Mouse (Mus musculus): Measurements from ENCODE around the gene Supt4a. TPM values are rescaled to one million over a fixed set of nuclear protein-coding genes. Genes with fewer than 3 reads are reported as not detected.

The Supt4a gene
- polyA plus RNA-seq, 1 experiment: 62.2 TPM

DNA sequence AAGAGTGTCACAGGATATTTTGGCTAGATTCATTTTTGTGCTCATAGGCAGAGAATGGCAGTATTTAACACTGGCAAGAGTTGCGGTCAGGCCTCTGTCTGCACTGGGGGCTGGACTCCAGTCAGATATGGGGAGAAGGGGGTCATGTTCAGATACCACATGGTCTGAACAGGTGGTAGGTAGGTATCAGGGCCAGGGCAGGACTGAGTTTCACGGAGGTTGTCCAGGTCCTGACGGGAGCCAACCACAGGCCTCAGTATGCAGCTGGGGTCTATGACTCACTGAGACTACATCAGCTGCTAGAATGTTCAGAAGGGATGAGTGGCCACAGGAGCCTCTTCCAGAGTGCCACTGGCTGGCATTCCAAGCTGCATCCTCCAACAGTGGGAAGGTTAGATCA is 35.0 kb downstream of the Supt4a start:
- TF ChIP-seq POLR2A (IDR thresholded peaks at IDR 0.05; ENCODE audit: low read depth, low read length): no peak
- TF ChIP-seq CTCF (IDR thresholded peaks at IDR 0.05; ENCODE audit: extremely low read depth, insufficient read depth, insufficient read length, insufficient replicate concordance): no peak
- WGBS: 94% methylated on average over 3 of the region's 3 CpGs
- Histone ChIP-seq H3K4me3 (ENCODE audit: extremely low read depth, insufficient read depth, insufficient read length) (no peak overlapping the region), H3K27me3 (ENCODE audit: control insufficient read depth, insufficient read depth, low read length) (no peaks in the 10 kb centered on the region), H3K4me1 (ENCODE audit: control insufficient read depth, insufficient read depth, insufficient read length) (no peaks in the 10 kb centered on the region), H3K36me3 (ENCODE audit: control insufficient read depth, insufficient read depth, low read length) (no peaks in the 10 kb centered on the region), H3K27ac (ENCODE audit: insufficient read depth, low read length) (no peak overlapping the region)
- DNase-seq (ENCODE audit: low read depth in 1 of 2, low spot score in 2 of 2): no peak

DNA sequence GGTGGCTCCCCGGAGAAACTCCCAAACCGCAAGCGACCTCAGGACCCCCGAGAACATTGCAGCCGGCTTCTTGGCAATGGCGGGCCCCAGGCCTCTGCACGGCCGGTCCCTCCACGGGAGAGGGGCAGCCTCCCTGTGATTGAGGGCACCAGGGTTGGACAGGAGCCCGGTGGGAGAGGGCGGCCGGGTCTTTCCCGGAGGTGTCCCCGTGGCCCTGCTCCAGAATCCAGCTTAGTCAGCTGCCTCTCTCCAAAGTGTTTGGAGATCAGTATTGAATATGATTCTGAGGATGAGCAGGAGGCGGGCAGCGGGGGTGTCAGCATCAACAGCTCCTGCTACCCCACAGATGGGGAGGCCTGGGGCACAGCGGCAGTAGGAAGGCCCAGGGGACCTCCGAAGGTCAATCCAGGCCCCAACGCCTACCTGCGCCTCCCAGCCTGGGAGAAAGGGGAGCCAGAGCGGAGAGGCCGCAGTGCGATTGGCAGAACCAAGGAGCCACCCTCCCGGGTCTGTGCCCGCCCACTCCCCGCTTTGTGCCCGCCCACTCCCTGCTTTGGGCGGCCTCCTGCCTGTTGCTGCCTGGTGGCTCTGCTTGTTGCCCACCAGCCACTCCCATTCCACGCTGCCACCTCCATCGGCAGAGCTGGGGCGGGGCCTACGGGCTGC is 40.9 kb downstream of the Supt4a start:
- TF ChIP-seq POLR2A (IDR thresholded peaks at IDR 0.05; ENCODE audit: low read depth, low read length) (no peak), CTCF (IDR thresholded peaks at IDR 0.05; ENCODE audit: extremely low read depth, insufficient read depth, insufficient read length, insufficient replicate concordance) (no peak)
- no peaks in the 10 kb centered on the region for H3K36me3 ChIP-seq (ENCODE audit: control insufficient read depth, insufficient read depth, low read length)
- H3K4me1 ChIP-seq (ENCODE audit: control insufficient read depth, insufficient read depth, insufficient read length): no peaks in the 10 kb centered on the region; the same call in 1 of the 2 replicates
- no peak overlapping the region for H3K27ac ChIP-seq (ENCODE audit: insufficient read depth, low read length)
- no peak overlapping the region; the same call in 1 of the 2 replicates for H3K4me3 ChIP-seq (ENCODE audit: extremely low read depth, insufficient read depth, insufficient read length)
- no peaks in the 10 kb centered on the region for H3K27me3 ChIP-seq (ENCODE audit: control insufficient read depth, insufficient read depth, low read length)
- no peak for DNase-seq (ENCODE audit: low read depth in 1 of 2, low spot score in 2 of 2)
- 54% methylated on average over 28 of the region's 32 CpGs for WGBS

DNA sequence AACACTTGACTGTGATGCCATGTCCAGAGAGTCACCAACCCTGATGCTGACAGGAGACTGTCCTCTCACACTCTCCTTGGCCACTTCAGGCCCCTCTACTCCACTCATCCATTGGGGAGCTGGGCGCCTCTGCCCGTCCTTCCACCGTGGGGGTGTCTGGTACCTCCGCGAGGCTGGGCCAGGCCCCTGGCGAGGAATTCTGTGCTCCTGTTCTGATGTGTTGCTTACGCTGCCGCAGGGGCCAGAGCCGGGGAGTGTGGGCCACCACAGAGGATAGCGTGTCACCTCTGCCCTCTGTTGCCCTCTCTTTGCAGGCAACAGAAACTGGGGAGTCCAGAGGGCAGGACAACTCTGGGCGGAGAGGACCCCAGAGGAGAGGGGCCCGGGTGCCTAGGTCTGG is 41.6 kb downstream of the Supt4a start:
- no peak overlapping the region for H3K27ac ChIP-seq (ENCODE audit: insufficient read depth, low read length)
- no peaks in the 10 kb centered on the region; the same call in 1 of the 2 replicates for H3K4me1 ChIP-seq (ENCODE audit: control insufficient read depth, insufficient read depth, insufficient read length)
- no peak for TF ChIP-seq POLR2A (IDR thresholded peaks at IDR 0.05; ENCODE audit: low read depth, low read length)
- no peak for TF ChIP-seq CTCF (IDR thresholded peaks at IDR 0.05; ENCODE audit: extremely low read depth, insufficient read depth, insufficient read length, insufficient replicate concordance)
- DNase-seq (ENCODE audit: low read depth in 1 of 2, low spot score in 2 of 2): no peak
- H3K4me3 ChIP-seq (ENCODE audit: extremely low read depth, insufficient read depth, insufficient read length): no peak overlapping the region
- no peaks in the 10 kb centered on the region for H3K27me3 ChIP-seq (ENCODE audit: control insufficient read depth, insufficient read depth, low read length)
- H3K36me3 ChIP-seq (ENCODE audit: control insufficient read depth, insufficient read depth, low read length): no peaks in the 10 kb centered on the region
- 79% methylated on average over 12 of the region's 12 CpGs for WGBS

DNA sequence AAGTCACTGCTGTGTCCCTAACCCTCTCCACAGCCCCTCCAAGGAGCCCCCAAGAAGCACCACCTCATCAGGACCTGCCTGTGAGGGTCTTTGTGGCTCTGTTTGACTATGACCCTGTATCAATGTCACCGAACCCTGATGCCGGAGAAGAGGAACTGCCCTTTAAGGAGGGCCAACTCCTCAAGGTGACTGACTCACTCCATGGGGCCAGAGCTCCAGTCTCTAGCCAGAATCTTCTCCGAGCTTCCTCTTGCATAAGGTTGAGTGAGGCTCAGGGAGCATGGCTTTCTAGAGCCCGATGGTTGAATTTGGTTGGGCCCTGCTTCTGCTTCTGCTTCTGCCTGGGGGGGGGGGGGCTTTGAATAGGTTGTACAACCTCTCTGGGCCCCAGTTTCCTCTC is 42.0 kb downstream of the Supt4a start:
- Histone ChIP-seq H3K27me3 (ENCODE audit: control insufficient read depth, insufficient read depth, low read length) (no peaks in the 10 kb centered on the region), H3K27ac (ENCODE audit: insufficient read depth, low read length) (no peak overlapping the region), H3K4me1 (ENCODE audit: control insufficient read depth, insufficient read depth, insufficient read length) (no peaks in the 10 kb centered on the region; the same call in 1 of the 2 replicates), H3K4me3 (ENCODE audit: extremely low read depth, insufficient read depth, insufficient read length) (no peak overlapping the region), H3K36me3 (ENCODE audit: control insufficient read depth, insufficient read depth, low read length) (no peaks in the 10 kb centered on the region)
- WGBS: 72% methylated on average over 4 of the region's 4 CpGs
- no peak for DNase-seq (ENCODE audit: low read depth in 1 of 2, low spot score in 2 of 2)
- TF ChIP-seq CTCF (IDR thresholded peaks at IDR 0.05; ENCODE audit: extremely low read depth, insufficient read depth, insufficient read length, insufficient replicate concordance): no peak
- no peak for TF ChIP-seq POLR2A (IDR thresholded peaks at IDR 0.05; ENCODE audit: low read depth, low read length)

DNA sequence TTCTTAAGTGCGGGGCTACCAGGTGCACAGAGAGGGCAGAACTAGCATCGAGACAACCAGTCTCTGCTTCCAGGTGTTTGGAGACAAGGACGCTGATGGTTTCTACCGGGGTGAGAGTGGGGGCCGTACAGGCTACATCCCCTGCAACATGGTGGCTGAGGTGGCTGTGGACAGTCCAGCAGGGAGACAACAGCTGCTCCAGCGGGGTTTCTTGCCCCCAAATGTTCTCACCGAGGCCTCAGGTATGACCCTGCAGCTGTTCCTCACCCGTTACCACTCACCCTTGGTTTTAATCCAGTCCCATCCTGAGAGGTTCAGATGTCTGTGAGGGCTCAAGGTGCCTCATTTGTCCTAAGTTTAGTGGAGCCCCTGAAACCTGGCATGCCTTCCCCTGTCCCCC is 42.8 kb downstream of the Supt4a start:
- Histone ChIP-seq H3K27me3 (ENCODE audit: control insufficient read depth, insufficient read depth, low read length) (no peaks in the 10 kb centered on the region), H3K27ac (ENCODE audit: insufficient read depth, low read length) (no peak overlapping the region), H3K4me1 (ENCODE audit: control insufficient read depth, insufficient read depth, insufficient read length) (no peaks in the 10 kb centered on the region; the same call in 1 of the 2 replicates), H3K36me3 (ENCODE audit: control insufficient read depth, insufficient read depth, low read length) (no peaks in the 10 kb centered on the region), H3K4me3 (ENCODE audit: extremely low read depth, insufficient read depth, insufficient read length) (no peak overlapping the region)
- TF ChIP-seq CTCF (IDR thresholded peaks at IDR 0.05; ENCODE audit: extremely low read depth, insufficient read depth, insufficient read length, insufficient replicate concordance) (no peak), POLR2A (IDR thresholded peaks at IDR 0.05; ENCODE audit: low read depth, low read length) (no peak)
- DNase-seq (ENCODE audit: low read depth in 1 of 2, low spot score in 2 of 2): no peak
- 91% methylated on average over 8 of the region's 8 CpGs for WGBS

DNA sequence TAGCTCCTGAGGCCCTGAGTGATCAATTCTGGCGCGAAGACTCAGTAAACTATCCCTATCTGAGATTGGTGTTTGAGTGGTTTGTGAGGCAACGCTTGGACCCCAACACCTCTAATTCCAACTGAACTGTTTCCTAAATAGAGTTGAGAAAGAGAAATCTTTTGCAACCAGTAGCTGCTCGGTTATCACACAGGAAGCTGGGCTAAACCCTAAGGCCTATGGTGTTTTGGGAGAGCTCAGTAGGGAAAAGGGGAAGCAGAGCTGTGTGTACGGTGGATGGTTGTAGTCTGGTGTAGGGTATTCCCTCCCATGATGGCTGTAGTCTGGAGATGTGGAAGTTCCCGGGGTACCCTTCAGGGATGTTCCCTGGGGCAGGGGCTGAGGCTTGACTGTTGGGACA is 52.7 kb downstream of the Supt4a start:
- WGBS: 62% methylated on average over 6 of the region's 6 CpGs
- H3K27me3 ChIP-seq (ENCODE audit: control insufficient read depth, insufficient read depth, low read length): no peaks in the 10 kb centered on the region
- DNase-seq (ENCODE audit: low read depth in 1 of 2, low spot score in 2 of 2): no peak
- no peak overlapping the region for H3K27ac ChIP-seq (ENCODE audit: insufficient read depth, low read length)
- no peaks in the 10 kb centered on the region for H3K4me1 ChIP-seq (ENCODE audit: control insufficient read depth, insufficient read depth, insufficient read length)
- no peak overlapping the region for H3K4me3 ChIP-seq (ENCODE audit: extremely low read depth, insufficient read depth, insufficient read length)
- TF ChIP-seq POLR2A (IDR thresholded peaks at IDR 0.05; ENCODE audit: low read depth, low read length) (no peak), CTCF (IDR thresholded peaks at IDR 0.05; ENCODE audit: extremely low read depth, insufficient read depth, insufficient read length, insufficient replicate concordance) (no peak)
- no peaks in the 10 kb centered on the region for H3K36me3 ChIP-seq (ENCODE audit: control insufficient read depth, insufficient read depth, low read length)

Other genes with a start within 250 kb of the Supt4a start
- gene Gm11492, start 170.9 kb upstream of the Supt4a start, polyA plus RNA-seq (2012; rRNA removed): not detected in 2 replicates
- gene Sept4, start 168.6 kb upstream of the Supt4a start, polyA plus RNA-seq (2012; rRNA removed): 25.1 and 25.7 TPM in 2 replicates
- 23.8 and 28.1 TPM in 2 replicates for gene Mtmr4, start 145.4 kb upstream of the Supt4a start, polyA plus RNA-seq (2012; rRNA removed)
- gene Hsf5, start 120.4 kb upstream of the Supt4a start, polyA plus RNA-seq (2012; rRNA removed): 0.01 TPM in 1 of 2 replicates, not detected in the other
- 3.5 and 4.9 TPM in 2 replicates for gene Rnf43, start 74.8 kb upstream of the Supt4a start, polyA plus RNA-seq (2012; rRNA removed)
- 6.1 and 6.2 TPM in 2 replicates for gene Tspoap1, start 23.0 kb downstream of the Supt4a start, polyA plus RNA-seq (2012; rRNA removed)
- 21.9 and 28.7 TPM in 2 replicates for gene Mpo, start 56.0 kb downstream of the Supt4a start, polyA plus RNA-seq (2012; rRNA removed)
- gene Lpo, start 90.7 kb downstream of the Supt4a start, polyA plus RNA-seq (2012; rRNA removed): 0.02 and 0.09 TPM in 2 replicates
- gene Mks1, start 115.7 kb downstream of the Supt4a start, polyA plus RNA-seq (2012; rRNA removed): 12.6 and 13.3 TPM in 2 replicates
- gene Epx, start 138.0 kb downstream of the Supt4a start, polyA plus RNA-seq (2012; rRNA removed): 2.5 and 12.7 TPM in 2 replicates
- gene Olfr462, start 154.7 kb downstream of the Supt4a start, polyA plus RNA-seq (2012; rRNA removed): not detected in 2 replicates
- not detected in 2 replicates for gene Olfr463, start 159.8 kb downstream of the Supt4a start, polyA plus RNA-seq (2012; rRNA removed)
- gene Olfr464, start 183.4 kb downstream of the Supt4a start, polyA plus RNA-seq (2012; rRNA removed): not detected in 2 replicates
- gene Dynll2, start 250.0 kb downstream of the Supt4a start, polyA plus RNA-seq (2012; rRNA removed): 28.6 and 33.8 TPM in 2 replicates